Mouse (Mus musculus): ENCODE results near the gene Bbc3. TPM values are rescaled to one million over a fixed set of nuclear protein-coding genes. Genes with fewer than 3 reads are reported as not detected.
A peak's percentile ranks its signal among the peaks of the same experiment; 100 is the strongest.

Gene Bbc3
- polyA plus RNA-seq, 1 experiment = 38.5 TPM

DNA sequence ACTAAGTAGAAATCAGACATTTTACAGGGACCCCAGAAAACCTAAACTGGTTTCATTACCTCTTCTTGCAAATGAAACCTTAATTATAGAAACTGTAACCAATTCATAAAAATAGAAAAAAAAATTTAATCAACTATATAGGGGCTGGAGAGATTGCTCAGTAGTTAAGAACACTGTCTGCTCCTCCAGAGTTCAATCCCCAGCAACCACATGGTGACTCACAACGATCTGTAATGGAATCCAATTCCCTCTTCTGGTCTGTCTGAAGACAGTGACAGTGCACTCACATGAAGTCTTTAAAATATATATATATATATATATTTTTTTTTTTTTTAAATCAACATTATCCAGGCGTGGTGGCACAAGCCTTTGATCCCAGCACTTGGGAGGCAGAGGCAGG is 21.2 kb upstream of the Bbc3 start:
- peak overlapping the region; percentile 81 for H3K4me3 ChIP-seq (ENCODE audit: low read depth, low read length)
- no peaks in the 10 kb centered on the region for H3K9me3 ChIP-seq (replicated peaks; ENCODE audit: control insufficient read depth, insufficient read depth, low read length, poor library complexity, severe bottlenecking)
- no peak for TF ChIP-seq CTCF (IDR thresholded peaks at IDR 0.05; ENCODE audit: low read depth, low read length)
- TF ChIP-seq EP300 (IDR thresholded peaks at IDR 0.05; ENCODE audit: insufficient read depth, low read depth, low read length) = no peak
- TF ChIP-seq POLR2A (IDR thresholded peaks at IDR 0.05; ENCODE audit: insufficient read depth, low read length) = no peak

GRCm38 (mm10) chr7:16287791-16288190 is 20.4 kb upstream of the Bbc3 start:
- Histone ChIP-seq H3K9ac (ENCODE audit: low read depth, poor library complexity, severe bottlenecking) (no peak overlapping the region), H3K9me3 (replicated peaks; ENCODE audit: control insufficient read depth, insufficient read depth, low read length, poor library complexity, severe bottlenecking) (no peaks in the 10 kb centered on the region), H3K27ac (ENCODE audit: insufficient read depth, low read length) (no peak overlapping the region), H3K4me1 (ENCODE audit: control insufficient read depth, insufficient read depth, low read length) (peaks cover 2% of the 10 kb centered on the region), H3K36me3 (ENCODE audit: control insufficient read depth, insufficient read depth, low read length, poor library complexity, severe bottlenecking) (peaks cover 8% of the 10 kb centered on the region), H3K4me3 (ENCODE audit: low read depth, low read length) (no peak overlapping the region), H3K27me3 (ENCODE audit: control insufficient read depth, insufficient read depth, low read length, poor library complexity, severe bottlenecking) (no peaks in the 10 kb centered on the region)
- TF ChIP-seq CTCF (IDR thresholded peaks at IDR 0.05; ENCODE audit: low read depth, low read length) (no peak), EP300 (IDR thresholded peaks at IDR 0.05; ENCODE audit: insufficient read depth, low read depth, low read length) (no peak), POLR2A (IDR thresholded peaks at IDR 0.05; ENCODE audit: insufficient read depth, low read length) (no peak)

More for the DNA sequence above, 21.2 kb upstream of the Bbc3 start:
- Histone ChIP-seq H3K27ac (ENCODE audit: insufficient read depth, low read length) (peak overlapping the region; percentile 37), H3K36me3 (ENCODE audit: control insufficient read depth, insufficient read depth, low read length, poor library complexity, severe bottlenecking) (peaks cover 12% of the 10 kb centered on the region), H3K27me3 (ENCODE audit: control insufficient read depth, insufficient read depth, low read length, poor library complexity, severe bottlenecking) (no peaks in the 10 kb centered on the region), H3K4me1 (ENCODE audit: control insufficient read depth, insufficient read depth, low read length) (peaks cover 2% of the 10 kb centered on the region), H3K9ac (ENCODE audit: low read depth, poor library complexity, severe bottlenecking) (peak overlapping the region; percentile 90)

- no peak overlapping the region for H3K4me3 ChIP-seq (ENCODE audit: low read depth, low read length)
- no peak overlapping the region for H3K27ac ChIP-seq (ENCODE audit: insufficient read depth, low read length)
- TF ChIP-seq CTCF (IDR thresholded peaks at IDR 0.05; ENCODE audit: low read depth, low read length) = peak; percentile 12
- TF ChIP-seq EP300 (IDR thresholded peaks at IDR 0.05; ENCODE audit: insufficient read depth, low read depth, low read length) = no peak
- no peak for TF ChIP-seq POLR2A (IDR thresholded peaks at IDR 0.05; ENCODE audit: insufficient read depth, low read length)
- no peaks in the 10 kb centered on the region for H3K4me1 ChIP-seq (ENCODE audit: control insufficient read depth, insufficient read depth, low read length)
- no peaks in the 10 kb centered on the region for H3K27me3 ChIP-seq (ENCODE audit: control insufficient read depth, insufficient read depth, low read length, poor library complexity, severe bottlenecking)
- H3K9me3 ChIP-seq (replicated peaks; ENCODE audit: control insufficient read depth, insufficient read depth, low read length, poor library complexity, severe bottlenecking) = no peaks in the 10 kb centered on the region
- no peaks in the 10 kb centered on the region for H3K36me3 ChIP-seq (ENCODE audit: control insufficient read depth, insufficient read depth, low read length, poor library complexity, severe bottlenecking)
- no peak overlapping the region for H3K9ac ChIP-seq (ENCODE audit: low read depth, poor library complexity, severe bottlenecking)
Measured at GRCm38 (mm10) chr7:16294346-16294745, 13.8 kb upstream of the Bbc3 start.

DNA sequence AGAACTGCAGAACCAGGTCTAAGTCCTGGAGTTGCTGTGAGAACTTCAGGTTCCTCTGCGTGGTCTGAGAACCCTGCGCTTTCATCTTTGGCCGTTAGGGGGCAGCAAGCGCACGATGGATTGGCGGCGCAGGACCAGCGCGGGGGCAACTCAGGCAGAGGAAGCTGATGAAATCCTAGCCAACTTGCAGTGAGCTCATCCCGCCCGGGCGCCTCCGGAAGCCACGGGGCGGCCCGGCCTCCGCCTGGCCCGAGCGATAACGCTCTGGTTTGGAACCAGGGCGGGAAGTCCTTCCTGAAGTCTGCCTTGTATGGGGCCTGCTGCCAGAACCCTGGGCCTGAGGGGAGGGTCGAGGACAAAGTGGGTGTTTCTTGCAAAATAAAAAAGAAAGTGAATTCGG is 13.4 kb upstream of the Bbc3 start:
- H3K4me3 ChIP-seq (ENCODE audit: low read depth, low read length) = peak overlapping the region; percentile 70
- TF ChIP-seq CTCF (IDR thresholded peaks at IDR 0.05; ENCODE audit: low read depth, low read length) (peak; percentile 96), EP300 (IDR thresholded peaks at IDR 0.05; ENCODE audit: insufficient read depth, low read depth, low read length) (peak; percentile 58; the same call in 1 of the 2 replicates), POLR2A (IDR thresholded peaks at IDR 0.05; ENCODE audit: insufficient read depth, low read length) (no peak)
- no peaks in the 10 kb centered on the region for H3K27me3 ChIP-seq (ENCODE audit: control insufficient read depth, insufficient read depth, low read length, poor library complexity, severe bottlenecking)
- no peaks in the 10 kb centered on the region for H3K4me1 ChIP-seq (ENCODE audit: control insufficient read depth, insufficient read depth, low read length)
- peak overlapping the region; percentile 70 for H3K9ac ChIP-seq (ENCODE audit: low read depth, poor library complexity, severe bottlenecking)
- no peaks in the 10 kb centered on the region for H3K9me3 ChIP-seq (replicated peaks; ENCODE audit: control insufficient read depth, insufficient read depth, low read length, poor library complexity, severe bottlenecking)
- peak overlapping the region; percentile 90 for H3K27ac ChIP-seq (ENCODE audit: insufficient read depth, low read length)
- no peaks in the 10 kb centered on the region for H3K36me3 ChIP-seq (ENCODE audit: control insufficient read depth, insufficient read depth, low read length, poor library complexity, severe bottlenecking)

DNA sequence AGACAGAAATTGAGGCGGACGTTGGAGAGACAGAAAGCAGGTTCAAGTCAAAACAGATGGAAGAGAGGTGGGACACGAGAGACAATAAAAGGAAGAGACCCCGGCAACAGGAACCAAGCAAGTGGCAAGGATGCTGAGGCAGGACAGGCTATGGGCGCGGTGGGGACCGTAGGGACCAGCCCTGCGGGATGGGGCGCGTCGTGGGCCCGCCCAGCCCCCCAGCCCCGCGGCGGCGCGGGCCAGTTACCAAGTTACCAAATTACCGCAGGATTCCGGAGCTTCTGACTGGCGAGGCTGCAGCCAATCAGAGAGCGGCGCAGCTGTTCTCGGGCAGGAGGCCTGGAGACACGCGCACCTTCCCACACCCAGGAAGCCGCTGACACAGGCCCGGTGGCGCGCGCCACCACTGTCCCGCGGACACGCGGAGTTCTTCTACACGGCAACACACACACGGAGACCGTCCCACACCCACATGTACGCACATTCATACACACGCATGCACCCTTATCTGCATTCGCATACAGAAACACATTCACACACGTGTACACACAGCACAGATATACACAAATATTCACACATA is 12.8 kb upstream of the Bbc3 start:
- no peaks in the 10 kb centered on the region for H3K9me3 ChIP-seq (replicated peaks; ENCODE audit: control insufficient read depth, insufficient read depth, low read length, poor library complexity, severe bottlenecking)
- H3K9ac ChIP-seq (ENCODE audit: low read depth, poor library complexity, severe bottlenecking) = peak overlapping the region; percentile 70
- H3K4me3 ChIP-seq (ENCODE audit: low read depth, low read length) = peak overlapping the region; percentile 70
- TF ChIP-seq EP300 (IDR thresholded peaks at IDR 0.05; ENCODE audit: insufficient read depth, low read depth, low read length) (0 out of 2 replicates have a peak, but pooled peaks have one; percentile 28), CTCF (IDR thresholded peaks at IDR 0.05; ENCODE audit: low read depth, low read length) (no peak)
- peak overlapping the region; percentile 90 for H3K27ac ChIP-seq (ENCODE audit: insufficient read depth, low read length)
- H3K4me1 ChIP-seq (ENCODE audit: control insufficient read depth, insufficient read depth, low read length) = peaks cover under 1% of the 10 kb centered on the region
- H3K36me3 ChIP-seq (ENCODE audit: control insufficient read depth, insufficient read depth, low read length, poor library complexity, severe bottlenecking) = no peaks in the 10 kb centered on the region
- no peaks in the 10 kb centered on the region for H3K27me3 ChIP-seq (ENCODE audit: control insufficient read depth, insufficient read depth, low read length, poor library complexity, severe bottlenecking)

- Histone ChIP-seq H3K9me3 (replicated peaks; ENCODE audit: control insufficient read depth, insufficient read depth, low read length, poor library complexity, severe bottlenecking) (no peaks in the 10 kb centered on the region), H3K27me3 (ENCODE audit: control insufficient read depth, insufficient read depth, low read length, poor library complexity, severe bottlenecking) (no peaks in the 10 kb centered on the region), H3K9ac (ENCODE audit: low read depth, poor library complexity, severe bottlenecking) (no peak overlapping the region), H3K36me3 (ENCODE audit: control insufficient read depth, insufficient read depth, low read length, poor library complexity, severe bottlenecking) (no peaks in the 10 kb centered on the region), H3K4me3 (ENCODE audit: low read depth, low read length) (no peak overlapping the region), H3K4me1 (ENCODE audit: control insufficient read depth, insufficient read depth, low read length) (peaks cover 1% of the 10 kb centered on the region), H3K27ac (ENCODE audit: insufficient read depth, low read length) (peak overlapping the region; percentile 5)
- no peak for TF ChIP-seq EP300 (IDR thresholded peaks at IDR 0.05; ENCODE audit: insufficient read depth, low read depth, low read length)
- no peak for TF ChIP-seq CTCF (IDR thresholded peaks at IDR 0.05; ENCODE audit: low read depth, low read length)
- no peak for TF ChIP-seq POLR2A (IDR thresholded peaks at IDR 0.05; ENCODE audit: insufficient read depth, low read length)
Measured at GRCm38 (mm10) chr7:16296146-16296545, 12.0 kb upstream of the Bbc3 start.

All from ES-Bruce4 (cell line).